Mouse (Mus musculus) fat pad, adult 2 months (tissue): Measurements from ENCODE around the gene Gpr3.

Experiments used
- DNase-seq: peaks from one replicate; pipeline ENCODE4 v3.0.0-alpha.2; 2011; ENCODE audit warnings: low read depth, low spot score; ENCODE audit errors: extremely low read depth

The Gpr3 gene

GRCm38 (mm10) chr4:133234771-133235170 is 22.4 kb upstream of the Gpr3 start:
- DNase-seq: no peak

- no peak for DNase-seq
Measured at GRCm38 (mm10) chr4:133233285-133233976, 21.1 kb upstream of the Gpr3 start.

DNA sequence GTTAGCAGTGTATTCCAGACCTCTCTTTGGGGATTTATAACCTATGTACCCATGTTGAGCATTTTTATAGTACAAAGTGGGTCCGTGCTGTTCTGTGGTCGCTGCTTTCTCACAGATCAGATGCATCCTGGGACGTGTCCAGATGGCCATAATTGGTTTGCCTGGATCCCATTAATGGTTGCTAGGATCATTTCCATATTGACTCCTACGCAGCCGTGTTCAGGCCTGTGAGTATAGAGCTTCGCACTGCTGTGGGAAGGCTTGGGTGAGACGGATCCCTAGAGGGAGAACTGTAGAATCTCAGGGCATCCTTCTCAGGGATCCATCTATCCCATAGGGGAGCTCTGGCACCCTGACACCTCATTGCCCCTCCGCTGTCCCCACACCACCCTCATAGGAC is 17.2 kb upstream of the Gpr3 start:
- no peak for DNase-seq

- DNase-seq: no peak
Measured at GRCm38 (mm10) chr4:133227636-133228035, 15.3 kb upstream of the Gpr3 start.

- DNase-seq: no peak
Measured at GRCm38 (mm10) chr4:133226073-133226472, 13.7 kb upstream of the Gpr3 start.

DNA sequence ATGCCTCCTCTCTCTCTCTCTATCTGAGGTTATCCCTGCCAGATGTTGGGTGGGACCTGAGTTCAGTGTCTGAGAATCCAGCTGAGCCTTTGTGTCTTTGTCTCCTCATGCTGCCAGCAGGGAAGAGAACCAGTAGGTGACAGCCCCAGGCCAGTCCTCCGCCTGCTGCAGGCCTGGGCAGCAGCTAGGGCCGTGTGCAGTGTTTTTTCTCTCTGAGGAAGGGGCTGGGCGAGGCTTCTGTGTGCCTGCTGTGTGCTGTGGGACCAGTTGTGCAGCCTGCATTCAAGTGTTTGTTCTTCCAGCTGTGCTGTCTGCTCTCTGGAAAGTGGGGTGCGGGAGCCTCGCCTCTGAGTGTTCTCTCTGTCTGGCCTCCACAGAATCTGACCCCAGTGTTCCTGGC is 11.5 kb upstream of the Gpr3 start:
- DNase-seq: no peak

GRCm38 (mm10) chr4:133221701-133222100 is 9.4 kb upstream of the Gpr3 start:
- DNase-seq: no peak

DNA sequence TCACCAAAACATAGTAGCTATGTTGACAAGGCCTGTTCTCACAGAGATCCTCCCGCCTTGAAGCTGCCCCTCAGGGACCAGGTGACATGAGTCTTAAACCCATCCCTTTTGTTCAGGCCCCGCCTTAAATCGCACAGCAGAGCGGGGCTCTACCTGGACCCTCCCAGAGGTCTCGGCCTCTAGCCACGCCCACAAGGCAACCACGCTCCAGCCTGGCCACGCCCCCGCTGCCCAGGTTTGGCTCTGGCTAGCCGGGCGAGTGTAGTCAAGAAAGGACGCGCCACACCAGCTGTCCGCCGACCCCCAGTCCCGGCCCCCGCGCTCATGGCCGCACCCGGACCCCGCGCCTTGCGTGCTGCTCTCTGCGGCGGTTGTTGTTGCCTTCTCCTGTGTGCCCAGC is 8.3 kb upstream of the Gpr3 start:
- no peak for DNase-seq

DNA sequence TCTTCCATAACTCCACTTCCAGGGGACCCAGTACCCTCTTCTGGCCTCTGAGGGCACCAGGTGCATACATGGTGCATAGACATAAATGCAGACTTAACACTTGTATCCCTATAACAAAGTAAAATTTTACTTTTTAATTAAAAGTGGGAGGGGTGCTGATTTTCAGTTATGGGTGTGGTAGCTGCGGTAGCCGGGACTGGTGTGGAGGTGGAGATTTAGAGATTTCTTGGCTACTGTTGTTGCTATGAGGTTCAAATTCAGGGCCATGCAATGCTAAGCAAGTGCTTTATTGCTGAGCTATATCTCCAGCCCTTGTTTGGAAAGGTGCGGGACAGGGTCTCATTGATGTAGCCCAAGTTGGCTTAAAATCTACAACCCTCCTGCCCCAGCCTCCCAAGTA is 6.4 kb upstream of the Gpr3 start:
- no peak for DNase-seq

DNA sequence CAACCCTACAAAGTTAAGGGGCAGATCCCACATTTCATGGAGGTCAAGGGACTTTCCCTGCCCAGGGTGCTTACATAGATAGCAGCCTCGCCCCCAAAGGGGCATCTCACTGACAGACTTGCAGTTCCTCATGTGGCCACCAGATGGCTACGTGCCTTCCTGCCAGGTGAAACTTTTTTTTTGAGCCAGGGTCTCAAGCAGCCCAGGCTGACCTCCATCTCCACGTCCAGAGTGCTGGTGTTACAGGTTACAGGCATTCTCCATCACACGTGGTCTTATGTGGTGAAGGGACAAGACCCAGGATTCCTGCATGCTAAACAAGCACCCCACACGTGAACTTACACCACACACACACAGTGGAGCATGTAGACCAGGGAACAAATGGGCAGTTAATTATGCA is 5.3 kb upstream of the Gpr3 start:
- no peak for DNase-seq

GRCm38 (mm10) chr4:133213661-133214060 is 1.3 kb upstream of the Gpr3 start:
- no peak for DNase-seq

DNA sequence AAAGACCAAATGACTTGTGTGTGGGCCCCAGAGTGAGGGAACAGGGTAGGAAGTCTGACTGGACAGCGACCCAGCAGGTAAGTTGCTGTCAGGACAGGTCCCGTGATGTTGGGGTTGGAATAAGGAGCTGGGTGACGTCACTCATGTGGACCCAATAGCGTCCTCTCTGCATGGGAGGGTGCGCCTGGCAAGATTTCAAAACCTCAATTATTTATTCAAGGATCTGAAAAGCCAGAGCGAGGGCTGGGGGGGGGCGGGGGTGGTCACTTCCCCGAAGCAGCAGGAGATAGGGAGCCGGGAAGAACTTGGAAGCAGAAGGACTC is 893 bp upstream of the Gpr3 start:
- no peak for DNase-seq

GRCm38 (mm10) chr4:133212562-133213267 is 379 bp upstream of the Gpr3 start:
- no peak for DNase-seq

DNA sequence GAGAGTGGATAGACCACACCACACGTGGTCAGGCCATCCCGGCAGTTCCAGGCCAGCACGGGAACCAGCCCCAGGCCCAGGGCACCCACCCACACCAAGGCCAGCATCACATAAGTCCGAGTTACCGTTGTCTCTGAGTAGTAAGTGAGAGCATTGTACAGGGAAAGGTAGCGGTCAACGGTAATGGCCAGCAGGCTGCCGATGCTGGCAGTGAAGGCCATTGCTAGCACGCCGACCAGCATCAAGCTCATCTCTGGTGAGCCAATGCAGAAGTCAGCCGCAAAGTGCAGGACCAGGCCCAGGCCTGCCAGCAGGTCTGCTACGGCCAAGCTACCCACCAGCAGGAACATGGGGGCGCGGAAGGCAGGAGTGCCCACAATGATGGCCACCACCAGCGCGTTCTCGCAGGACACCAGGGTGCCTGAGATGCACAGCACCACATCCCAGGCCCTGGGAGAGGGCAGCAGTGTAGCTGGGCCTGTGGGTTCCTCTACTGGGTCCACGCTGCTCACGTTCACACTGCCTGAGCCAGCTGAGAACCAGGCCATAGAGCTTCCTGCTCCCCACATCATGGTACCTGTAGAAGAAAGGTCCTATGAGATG is 1.4 kb downstream of the Gpr3 start:
- no peak for DNase-seq

DNA sequence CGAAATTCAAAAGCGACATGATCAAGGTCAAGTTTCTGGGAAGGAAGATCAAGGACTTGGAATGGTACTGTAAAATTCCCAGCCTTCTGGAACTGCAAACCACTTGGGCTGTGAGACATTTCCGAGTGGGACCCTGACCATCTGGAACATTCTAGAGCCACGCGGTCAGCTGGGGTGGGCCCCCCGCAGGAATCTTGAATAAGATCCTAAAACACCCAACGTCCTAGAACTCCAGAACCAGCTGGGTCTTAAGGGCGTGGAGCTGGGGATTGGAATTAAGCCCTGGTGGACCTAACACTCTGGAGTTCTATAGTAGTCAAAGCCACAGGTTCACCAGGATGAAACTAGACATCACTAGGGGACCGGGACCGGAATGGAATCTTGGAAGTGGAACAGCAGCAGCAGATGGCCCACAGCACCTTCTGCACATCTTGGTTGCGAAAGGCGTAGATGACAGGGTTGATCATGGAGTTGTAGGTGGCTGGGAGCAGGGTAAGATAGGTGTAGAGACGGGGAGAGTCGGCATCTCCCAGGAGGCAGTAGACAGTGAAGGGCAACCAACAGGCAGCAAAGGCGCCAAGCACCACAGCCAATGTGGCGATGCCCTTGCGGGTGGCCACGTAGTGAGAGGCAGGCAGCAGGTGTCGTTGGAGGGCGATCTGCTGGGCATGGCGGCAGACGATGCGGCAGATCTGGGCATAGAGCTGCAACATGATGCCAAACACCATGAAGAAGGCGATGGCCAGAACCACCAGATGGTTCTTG is 2.1 kb downstream of the Gpr3 start:
- DNase-seq: no peak

DNA sequence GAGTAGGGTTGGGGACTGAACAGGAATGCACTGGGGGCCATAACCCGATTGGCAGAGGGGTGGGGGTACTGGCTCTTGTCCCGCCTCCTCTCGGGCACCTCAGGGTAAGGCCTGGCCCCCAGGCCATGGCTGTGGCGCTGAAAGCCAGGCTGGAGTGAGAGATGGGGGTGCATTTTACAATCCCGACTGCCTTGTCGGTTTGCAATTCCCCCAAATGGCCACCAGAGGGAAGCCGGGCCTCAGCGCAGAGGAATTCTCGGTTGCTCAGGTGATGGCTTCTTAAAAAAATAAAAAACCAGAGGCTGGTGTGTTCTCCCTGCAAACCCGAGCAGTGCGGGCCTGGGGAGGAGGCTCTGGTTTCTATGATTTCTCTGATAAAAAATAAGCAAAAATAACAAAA is 3.0 kb downstream of the Gpr3 start:
- DNase-seq: no peak

DNA sequence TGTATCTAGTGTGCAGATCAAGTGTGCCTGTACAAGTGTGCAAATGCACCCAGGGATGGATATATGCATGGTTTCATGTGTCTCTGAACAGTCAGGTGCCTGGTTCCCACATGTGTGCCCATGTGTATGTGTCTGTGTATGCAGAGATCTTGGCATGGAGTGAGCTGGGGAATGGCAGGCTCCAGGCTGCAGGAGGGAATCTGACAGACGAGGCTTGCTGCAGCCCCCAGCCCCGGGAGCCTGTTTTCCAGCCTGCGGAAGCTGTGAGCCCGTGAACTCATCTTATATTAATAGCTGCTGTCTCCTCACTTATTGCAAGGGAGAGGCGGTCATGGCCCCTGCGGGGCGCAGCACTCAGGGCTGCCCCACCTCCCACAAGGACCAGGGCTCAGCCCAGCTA is 8.0 kb downstream of the Gpr3 start:
- DNase-seq: no peak

DNA sequence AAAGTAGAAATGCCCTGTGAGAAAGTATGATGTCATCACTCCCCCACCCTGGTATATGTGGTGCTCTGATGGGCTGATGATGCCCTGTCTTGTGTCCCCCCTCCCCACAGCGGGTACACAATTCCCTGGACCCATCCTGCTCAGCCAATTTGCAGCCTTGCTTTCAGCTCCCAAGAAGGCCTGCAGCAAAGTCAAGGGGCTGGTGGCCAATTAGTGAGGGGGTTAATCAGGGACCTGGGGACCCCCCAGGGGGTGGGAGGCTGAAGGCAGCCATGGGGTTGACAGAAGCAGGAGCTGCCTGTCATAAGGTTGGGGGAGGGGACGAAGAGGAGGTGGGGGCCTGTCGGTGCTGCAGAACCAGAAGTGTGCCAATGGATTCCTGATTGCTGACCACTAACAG is 8.7 kb downstream of the Gpr3 start:
- no peak for DNase-seq

DNA sequence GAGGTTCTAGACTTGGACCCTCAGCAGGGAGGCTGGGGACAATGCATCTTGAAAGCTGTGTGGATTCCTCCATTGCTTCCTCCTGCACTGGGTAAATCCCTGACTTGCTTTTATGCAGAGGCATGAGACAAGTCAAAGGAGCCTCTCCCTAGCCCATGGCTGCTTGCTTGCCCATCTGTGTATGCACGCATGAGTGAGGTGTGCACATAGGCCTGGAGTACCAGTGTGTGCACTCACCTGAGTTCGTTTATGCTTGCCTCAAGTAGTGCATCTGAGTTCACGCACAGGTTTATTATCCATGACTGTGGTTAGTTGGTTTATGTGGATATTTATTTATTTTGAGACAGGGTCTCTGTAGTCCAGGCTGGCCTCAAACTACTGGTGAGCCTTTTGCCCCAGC is 10.1 kb downstream of the Gpr3 start:
- DNase-seq: no peak

GRCm38 (mm10) chr4:133201006-133201771 is 11.1 kb downstream of the Gpr3 start:
- no peak for DNase-seq

- DNase-seq: no peak
Measured at GRCm38 (mm10) chr4:133200343-133200742, 12.0 kb downstream of the Gpr3 start.
